Mouse (Mus musculus) stomach, postnatal 0 days (tissue): ENCODE measurements around the gene Erich4.

Experiments used
- CTCF ChIP-seq: IDR thresholded peaks from 2 replicates; pipeline ENCODE4 v1.5.1; 2016; ENCODE audit warnings: antibody characterized with exemption, low read depth, mild to moderate bottlenecking, moderate library complexity
- EP300 ChIP-seq: optimal IDR thresholded peaks from 2 replicates; pipeline ENCODE3; 2016; ENCODE audit warnings: antibody characterized with exemption

DNA sequence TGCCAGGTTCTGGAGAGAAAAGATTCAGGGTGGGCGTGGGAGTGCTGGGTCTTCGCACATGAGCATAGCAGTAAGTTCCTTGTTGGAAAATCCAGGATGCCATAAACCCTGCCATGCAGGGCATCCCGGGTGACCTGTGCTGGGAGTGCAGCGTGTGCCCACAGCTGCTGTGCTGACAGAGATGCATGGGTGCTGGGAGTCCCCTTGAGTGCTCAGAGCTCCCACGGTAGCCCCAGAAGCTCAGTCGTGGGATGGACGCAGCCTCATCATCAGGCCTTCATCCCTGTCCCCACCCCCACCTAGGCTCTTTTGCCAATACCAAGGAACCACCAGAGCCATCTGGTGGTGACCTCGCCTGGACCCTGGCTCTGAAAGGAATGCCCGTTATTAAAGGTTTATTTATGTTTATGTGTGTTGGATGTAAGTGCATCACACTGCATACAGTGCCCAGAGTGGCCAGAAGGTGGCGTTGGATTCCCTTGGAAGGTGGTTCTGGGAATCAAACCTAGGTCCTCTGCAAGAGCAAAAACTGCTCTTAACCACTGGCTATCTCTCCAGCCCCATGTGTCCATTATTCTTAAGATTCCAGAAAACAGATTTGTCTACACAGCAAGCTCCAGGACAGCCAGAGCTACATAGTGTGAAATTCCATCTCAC lies 10.0 kb upstream of the Erich4 start:
- TF ChIP-seq CTCF (peak; percentile 70), EP300 (no peak)
